Mouse (Mus musculus) embryonic fibroblast, embryonic 13.5 days (primary cell): ENCODE measurements around the gene Gm17606. TPM values are rescaled to one million over a fixed set of nuclear protein-coding genes. Genes with fewer than 3 reads are reported as not detected.
"Not testable (repeated sequence)": the region's sequence is repeated elsewhere in the genome, so short reads cannot be mapped to it uniquely, and the experiment has no call there.

Experiments
- H3K27ac ChIP-seq: 2 replicates; pipeline ENCODE4 v1.5.1; 2012; ENCODE audit warnings: low read length, control low read depth, inconsistent platforms; ENCODE audit not compliant: insufficient read depth
- H3K4me1 ChIP-seq: 2 replicates; pipeline ENCODE4 v1.6.1; 2011; ENCODE audit warnings: low read length; ENCODE audit not compliant: control insufficient read depth, insufficient read depth
- H3K4me3 ChIP-seq: 2 replicates; pipeline ENCODE4 v1.5.1; 2011; ENCODE audit warnings: mild to moderate bottlenecking, control low read depth, low read length; ENCODE audit not compliant: insufficient read depth
- CTCF ChIP-seq: IDR thresholded peaks from 2 replicates; pipeline ENCODE4 v1.5.1; 2011; ENCODE audit warnings: mild to moderate bottlenecking, control low read depth, low read length, moderate library complexity, borderline replicate concordance; ENCODE audit not compliant: insufficient read depth
- POLR2A ChIP-seq: IDR thresholded peaks from 2 replicates; pipeline ENCODE4 v1.6.1; 2011; ENCODE audit warnings: low read depth, mild to moderate bottlenecking, control low read depth, low read length, moderate library complexity
- polyA plus RNA-seq: library from polyadenylated mRNA; stranded (reverse); fragments of >200 nt; gene quantifications from 2 replicates; pipeline ENCODE4 v1.2.4, GENCODE M21; 2011; ENCODE audit warnings: low read depth; ENCODE audit not compliant: missing spikeins, insufficient read length

Gm17606 gene
- polyA plus RNA-seq, 1 experiment = not detected

- no peaks in the 10 kb centered on the region for H3K4me1 ChIP-seq
- peak overlapping the region; percentile 66 for H3K27ac ChIP-seq
- H3K4me3 ChIP-seq = peak overlapping the region; percentile 25; the same call in 1 of the 2 replicates
- TF ChIP-seq CTCF = no peak
- no peak for TF ChIP-seq POLR2A
Observed at GRCm38 (mm10) chr14:54603686-54604085, 37.1 kb upstream of the Gm17606 start.

GRCm38 (mm10) chr14:54605752-54606321 lies 34.9 kb upstream of the Gm17606 start, which contains the start of gene 4931414P19Rik:
Gene 4931414P19Rik, minus strand, starts transcription at chr14:54605993.
- peak within 1 kb of the TSS; percentile 31 for H3K27ac ChIP-seq
- peak; percentile 53 for TF ChIP-seq POLR2A
- no peak for TF ChIP-seq CTCF

GRCm38 (mm10) chr14:54607226-54607625 lies 33.5 kb upstream of the Gm17606 start:
- no peak for TF ChIP-seq POLR2A
- TF ChIP-seq CTCF = no peak
- H3K27ac ChIP-seq = no peak overlapping the region
- H3K4me3 ChIP-seq = no peak overlapping the region
- H3K4me1 ChIP-seq = no peaks in the 10 kb centered on the region

More at GRCm38 (mm10) chr14:54605752-54606321, 34.9 kb upstream of the Gm17606 start, which contains the start of gene 4931414P19Rik:
- Histone ChIP-seq H3K4me3 (peak within 1 kb of the TSS; percentile 51), H3K4me1 (no peaks in the 10 kb centered on the region)

GRCm38 (mm10) chr14:54609245-54609644 lies 31.5 kb upstream of the Gm17606 start:
- H3K4me3 ChIP-seq = no peak overlapping the region
- H3K27ac ChIP-seq = no peak overlapping the region
- H3K4me1 ChIP-seq = no peaks in the 10 kb centered on the region
- TF ChIP-seq POLR2A = no peak
- TF ChIP-seq CTCF = no peak

- no peak overlapping the region for H3K4me3 ChIP-seq
Observed at GRCm38 (mm10) chr14:54609962-54610361, 30.8 kb upstream of the Gm17606 start.

GRCm38 (mm10) chr14:54610648-54611047 lies 30.1 kb upstream of the Gm17606 start:
- Histone ChIP-seq H3K4me3 (no peak overlapping the region), H3K27ac (no peak overlapping the region), H3K4me1 (no peaks in the 10 kb centered on the region)
- no peak for TF ChIP-seq POLR2A
- TF ChIP-seq CTCF = no peak

More at GRCm38 (mm10) chr14:54609962-54610361, 30.8 kb upstream of the Gm17606 start:
- TF ChIP-seq CTCF = peak; percentile 28; the same call in 1 of the 2 replicates
- TF ChIP-seq POLR2A = no peak
- Histone ChIP-seq H3K27ac (no peak overlapping the region), H3K4me1 (no peaks in the 10 kb centered on the region)

GRCm38 (mm10) chr14:54614130-54614529 lies 26.6 kb upstream of the Gm17606 start:
- not testable (repeated sequence) for H3K4me3 ChIP-seq

GRCm38 (mm10) chr14:54616226-54616825 lies 24.4 kb upstream of the Gm17606 start:
- no peak for TF ChIP-seq POLR2A
- TF ChIP-seq CTCF = no peak
- Histone ChIP-seq H3K4me3 (no peak overlapping the region), H3K4me1 (peaks cover 3% of the 10 kb centered on the region; the same call in 1 of the 2 replicates), H3K27ac (no peak overlapping the region)

More at GRCm38 (mm10) chr14:54614130-54614529, 26.6 kb upstream of the Gm17606 start:
- H3K4me1 ChIP-seq, H3K27ac ChIP-seq: not testable (repeated sequence)

GRCm38 (mm10) chr14:54617152-54617896 lies 23.4 kb upstream of the Gm17606 start:
- Histone ChIP-seq H3K4me3 (peak overlapping the region; percentile 91), H3K27ac (no peak overlapping the region), H3K4me1 (peaks cover 3% of the 10 kb centered on the region; the same call in 1 of the 2 replicates)
- no peak for TF ChIP-seq POLR2A
- TF ChIP-seq CTCF = no peak

- Histone ChIP-seq H3K4me1 (peaks cover 3% of the 10 kb centered on the region; the same call in 1 of the 2 replicates), H3K27ac (peak within 1 kb of the TSS; percentile 55), H3K4me3 (peak within 1 kb of the TSS; percentile 91)
- TF ChIP-seq CTCF (no peak), POLR2A (peak; percentile 80)
Observed at GRCm38 (mm10) chr14:54617897-54618365, 22.8 kb upstream of the Gm17606 start, which contains the start of gene Psmb5. Gene Psmb5, minus strand, starts transcription at chr14:54618022.
